Mouse (Mus musculus) regulatory T cell (primary cell): ENCODE measurements around the gene Cyp2s1.

Source experiments
- in situ Hi-C: fragments of 300-600 bp; cut with MboI, MseI; formaldehyde crosslinking; loops from one replicate; pipeline ENCODE4 v1.15.1; 2025; ENCODE audit warnings: high pct_unique_total_duplicates

The Cyp2s1 gene

DNA sequence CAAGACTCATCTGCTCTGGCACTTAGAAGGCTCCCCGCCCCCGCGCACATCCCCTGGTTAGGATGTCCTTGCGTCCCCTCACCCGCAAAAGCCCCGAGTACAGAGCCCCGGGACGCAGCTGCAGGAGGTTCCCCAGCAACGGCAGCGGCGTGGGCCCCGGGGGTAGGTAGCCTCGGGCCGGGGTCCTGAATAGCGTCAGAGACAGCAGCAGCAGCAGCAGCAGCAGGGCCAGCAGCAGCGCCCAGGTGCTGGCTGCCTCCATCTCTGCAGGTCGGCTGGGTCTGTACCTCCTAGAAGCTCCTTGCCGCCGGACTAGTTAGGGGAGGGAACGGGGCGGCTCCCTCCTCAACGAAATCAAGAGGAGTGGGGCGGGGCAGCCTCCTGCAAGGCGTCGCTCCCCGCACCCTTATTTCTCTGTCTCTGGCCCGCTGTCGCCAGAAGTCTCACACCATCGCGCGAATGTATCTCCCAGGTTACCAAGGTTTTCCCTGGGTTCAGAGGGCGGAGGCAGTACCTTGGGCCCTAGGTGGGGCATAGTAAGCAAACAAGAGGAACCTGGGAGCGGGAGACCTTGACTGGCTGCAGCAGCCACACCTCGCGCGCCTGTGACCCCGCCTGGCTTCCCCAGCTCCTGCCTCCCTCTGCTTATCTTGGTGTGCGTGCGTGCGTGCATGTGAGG is at the start of gene Cyp2s1:
TSS of gene Cyp2s1 (minus strand) at position 673 of the 679 bp plus-strand sequence.
- in situ Hi-C loops: no loop called here

DNA sequence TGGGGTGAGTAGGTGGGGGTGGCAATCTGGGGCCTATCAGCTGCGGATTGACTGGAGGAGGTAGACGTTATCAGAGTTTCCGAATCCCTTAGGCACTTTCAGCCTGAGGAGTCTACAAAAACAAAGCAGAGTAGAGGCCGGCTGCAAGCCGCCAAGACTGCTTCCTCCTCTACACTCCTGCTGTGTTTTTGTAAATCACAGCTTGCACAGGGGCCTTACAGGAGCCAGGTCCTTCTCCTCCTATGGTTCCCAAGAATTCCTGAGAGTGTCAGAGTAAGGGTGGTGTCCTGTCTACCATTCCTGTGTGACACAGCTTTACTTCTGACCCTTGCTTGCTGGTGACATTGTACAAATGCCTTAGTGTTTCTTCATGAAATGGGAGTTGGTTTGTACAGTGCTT is 48.1 kb upstream of the Cyp2s1 start:
- in situ Hi-C loops: loop anchor here (10.0 kb wide), 1 partner anchor 880 kb away; no protein-coding TSS in a partner anchor

DNA sequence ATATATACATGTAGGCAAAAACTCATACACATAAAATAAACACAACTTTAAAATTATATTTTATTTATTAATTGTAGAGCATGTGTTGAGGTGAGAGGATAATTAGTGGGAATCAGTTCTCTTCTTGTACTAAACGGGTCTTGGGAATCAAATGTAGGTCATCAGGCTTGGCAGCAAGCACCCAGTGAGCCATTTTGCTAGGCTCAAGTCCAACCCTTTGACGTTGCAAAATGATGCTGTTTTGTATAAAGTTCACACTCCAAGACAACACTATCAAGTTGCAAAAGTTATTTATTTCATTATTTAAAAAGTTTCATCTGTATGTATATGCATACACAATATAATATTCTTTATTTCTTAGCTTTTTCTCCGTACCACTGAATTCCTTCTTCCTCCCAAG is 47.0 kb upstream of the Cyp2s1 start:
- in situ Hi-C loops: loop anchor here (10.0 kb wide), 1 partner anchor 879 kb away; no protein-coding TSS in a partner anchor

DNA sequence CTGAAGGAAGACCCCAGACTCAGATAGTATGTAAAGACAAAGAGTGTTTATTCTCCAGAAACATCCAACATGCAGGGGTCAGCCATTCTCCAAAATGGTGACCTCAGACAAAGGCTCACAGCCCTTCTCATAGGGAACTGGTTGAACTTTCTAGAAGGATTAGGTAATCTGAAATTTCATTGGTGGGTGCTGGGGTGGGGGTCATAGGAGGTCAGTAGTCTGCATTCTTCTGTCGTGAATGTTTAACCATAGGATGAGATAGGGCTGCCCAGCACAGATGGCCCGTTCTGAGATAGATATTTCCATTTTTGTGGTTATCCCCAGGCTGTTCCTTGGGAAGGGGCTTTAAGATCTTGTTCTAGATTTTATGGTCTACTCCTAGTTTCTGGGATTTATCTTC is 45.7 kb upstream of the Cyp2s1 start:
- in situ Hi-C loops: loop anchor here (10.0 kb wide), 1 partner anchor 878 kb away; no protein-coding TSS in a partner anchor

DNA sequence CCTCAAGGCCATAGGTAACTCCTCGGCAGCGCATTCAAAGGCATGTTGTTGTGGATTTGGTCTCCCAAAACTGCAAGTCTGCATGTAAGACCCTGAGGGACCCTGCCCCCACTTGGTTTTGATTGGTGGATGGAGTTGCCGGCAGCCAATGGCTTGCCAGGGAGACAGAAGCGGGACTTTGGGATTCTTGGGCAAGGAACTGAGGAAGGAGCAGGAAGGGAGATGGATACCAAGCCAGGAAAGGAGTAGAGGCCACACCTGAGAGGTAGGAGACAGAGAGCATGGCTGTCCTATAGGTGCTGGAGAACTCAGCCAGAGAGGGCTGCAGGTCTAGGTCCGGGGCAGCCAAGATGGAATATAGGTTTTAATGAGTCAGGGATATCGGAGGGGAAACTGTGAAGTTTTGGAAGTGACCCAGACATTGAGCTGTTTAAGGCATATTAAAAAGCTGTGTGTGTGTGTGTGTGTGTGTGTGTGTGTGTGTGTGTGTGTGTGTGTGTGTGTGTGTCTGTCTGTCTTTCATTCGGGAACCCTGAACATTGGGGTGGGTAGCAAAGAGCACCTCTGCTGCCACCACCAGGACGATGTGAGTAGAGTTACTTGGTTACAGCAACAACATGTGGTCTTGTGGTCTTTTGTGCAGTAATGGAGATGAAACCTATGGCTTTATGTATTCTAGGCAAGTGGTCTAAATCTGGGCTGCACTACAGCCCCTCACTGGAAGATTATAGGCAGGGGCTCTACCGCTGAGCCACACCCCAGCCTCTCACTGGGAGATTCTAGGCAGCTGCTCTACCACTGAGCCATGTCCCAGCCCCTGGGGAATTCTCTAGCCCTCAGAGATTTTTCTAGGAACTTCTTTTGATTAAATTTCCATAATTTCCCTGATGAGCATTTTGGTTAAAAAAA is 43.5 kb upstream of the Cyp2s1 start:
- in situ Hi-C loops: loop anchor here (10.0 kb wide), 1 partner anchor 875 kb away; no protein-coding TSS in a partner anchor

DNA sequence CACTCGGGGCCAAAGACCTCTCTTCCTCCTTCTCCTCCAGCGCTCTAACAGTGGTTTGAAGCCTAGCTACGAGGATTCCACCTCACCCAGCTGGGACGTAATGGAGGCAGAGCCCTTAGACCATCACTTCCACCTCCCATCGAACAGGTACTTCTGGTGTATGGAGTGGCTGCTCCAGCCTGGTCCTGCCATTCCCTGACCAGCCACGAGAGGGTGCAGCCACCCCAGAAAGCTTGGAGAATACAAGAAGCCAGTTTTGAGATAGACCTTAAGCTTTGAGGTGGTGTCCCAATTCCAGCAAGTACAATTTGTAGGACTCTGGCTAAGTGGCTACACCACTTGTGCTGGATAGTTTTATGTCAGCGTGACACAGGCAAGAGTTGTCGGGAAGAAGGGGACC is 38.4 kb upstream of the Cyp2s1 start:
- in situ Hi-C loops: no loop called here

GRCm38 (mm10) chr7:25848444-25848812 is 31.7 kb upstream of the Cyp2s1 start:
- in situ Hi-C loops: no loop called here

- in situ Hi-C loops: no loop called here
Measured at GRCm38 (mm10) chr7:25847722-25848443, 31.2 kb upstream of the Cyp2s1 start.

GRCm38 (mm10) chr7:25844885-25845284 is 28.2 kb upstream of the Cyp2s1 start:
- in situ Hi-C loops: no loop called here

DNA sequence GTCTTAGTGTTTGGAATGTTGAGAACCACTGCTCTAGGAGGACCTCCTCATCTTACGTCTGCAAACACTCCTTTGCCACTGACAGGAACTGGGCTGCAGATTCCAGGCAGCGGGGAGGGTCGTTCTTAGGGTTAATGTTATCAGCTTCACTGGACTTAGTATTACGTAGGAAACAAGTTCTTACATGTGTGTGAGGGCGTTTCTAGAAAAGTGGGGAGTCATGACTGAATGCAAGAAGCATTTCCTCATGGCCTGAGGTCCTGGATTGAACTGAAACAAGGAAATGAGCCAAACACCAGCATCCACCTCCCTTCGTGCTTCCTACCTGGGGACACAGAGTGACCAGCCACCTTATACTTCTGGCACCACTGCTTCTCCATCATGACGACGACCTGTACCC is 27.7 kb upstream of the Cyp2s1 start:
- in situ Hi-C loops: no loop called here

- in situ Hi-C loops: no loop called here
Measured at GRCm38 (mm10) chr7:25843492-25843891, 26.8 kb upstream of the Cyp2s1 start.

DNA sequence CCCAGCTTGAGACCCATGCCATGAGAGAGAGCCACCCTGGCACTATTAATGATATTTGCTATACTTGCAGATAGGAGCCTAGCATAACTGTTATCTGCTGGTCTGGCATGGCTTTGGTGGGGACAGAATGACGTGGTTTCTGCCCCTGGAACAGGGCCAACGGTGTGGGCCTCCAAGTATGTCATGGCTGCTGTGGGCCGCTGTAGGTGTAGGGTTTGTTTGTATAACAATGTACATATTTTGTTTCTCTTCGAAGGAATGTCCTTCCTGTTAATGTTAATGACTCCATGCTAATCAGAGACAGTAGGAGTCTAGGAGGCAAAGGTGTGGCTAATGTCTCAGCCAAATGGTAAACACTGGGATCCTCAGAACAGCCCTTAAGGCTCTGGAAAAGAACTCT is 24.2 kb upstream of the Cyp2s1 start:
- in situ Hi-C loops: no loop called here

- in situ Hi-C loops: no loop called here
Measured at GRCm38 (mm10) chr7:25835188-25835891, 18.6 kb upstream of the Cyp2s1 start.

DNA sequence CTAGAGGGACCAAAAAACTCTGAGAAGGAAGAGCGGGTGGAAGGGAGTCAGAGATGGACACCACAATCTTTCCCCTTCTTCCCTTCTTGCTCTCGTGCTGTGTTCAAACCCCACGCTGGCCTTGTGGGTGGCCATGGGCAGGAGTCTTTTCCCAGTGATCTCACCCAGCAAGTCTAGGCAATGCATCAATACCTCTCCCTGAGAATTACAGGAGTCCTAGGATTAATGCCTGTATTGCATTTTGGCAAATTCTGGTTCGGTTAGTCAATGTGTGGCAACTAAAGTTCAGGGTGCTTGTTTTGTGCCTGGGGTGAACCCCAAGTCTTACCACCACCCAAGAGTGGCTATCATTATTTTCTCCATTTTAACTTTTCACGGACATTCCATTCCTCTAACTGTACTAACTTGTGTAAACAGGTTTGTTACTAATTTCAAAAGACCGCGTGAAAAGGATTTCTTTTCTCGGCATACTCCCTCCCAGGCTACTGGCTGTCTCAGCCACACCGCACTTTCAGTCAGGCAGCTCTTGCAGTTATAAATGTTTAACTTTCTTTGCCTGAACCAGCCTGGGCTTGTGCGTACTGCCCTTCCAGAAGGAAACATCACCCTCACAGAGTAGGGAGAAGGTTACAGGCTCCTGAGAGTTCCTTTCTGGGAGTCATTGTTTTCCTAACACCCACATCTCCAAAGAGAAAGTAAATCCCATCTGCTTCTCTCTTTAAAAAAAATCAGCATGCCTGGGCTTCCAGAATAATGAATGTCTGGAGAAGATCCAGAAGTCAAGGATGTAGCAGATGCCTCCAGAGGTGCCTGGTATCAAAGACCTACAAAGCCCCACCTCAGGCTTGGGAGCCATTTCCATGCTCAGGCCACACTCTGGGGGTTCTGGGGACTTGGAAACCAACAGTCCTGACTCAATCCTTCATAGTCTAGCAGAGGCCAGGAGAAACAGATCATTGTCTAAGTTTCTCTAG is 15.1 kb upstream of the Cyp2s1 start:
- in situ Hi-C loops: no loop called here

DNA sequence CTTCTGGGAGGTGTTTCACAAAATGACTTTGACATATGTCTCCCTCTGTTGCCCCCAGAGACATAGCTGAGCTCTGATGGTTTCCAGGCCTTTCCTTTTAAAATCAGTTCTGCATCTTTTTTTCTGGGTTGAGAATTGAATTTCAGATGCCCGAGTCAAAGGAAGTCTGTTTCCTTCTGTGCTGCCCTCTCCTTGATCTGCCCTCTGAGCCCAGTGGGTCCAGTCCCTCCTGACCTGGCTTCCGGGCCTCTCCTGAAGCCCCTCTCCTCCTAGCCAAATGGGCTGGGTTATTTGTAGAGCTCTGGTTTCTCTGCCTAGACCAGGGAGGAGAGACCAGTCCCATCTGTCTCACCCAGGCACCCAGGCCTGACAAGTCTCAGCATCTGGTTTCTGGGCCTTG is 13.5 kb upstream of the Cyp2s1 start:
- in situ Hi-C loops: no loop called here

DNA sequence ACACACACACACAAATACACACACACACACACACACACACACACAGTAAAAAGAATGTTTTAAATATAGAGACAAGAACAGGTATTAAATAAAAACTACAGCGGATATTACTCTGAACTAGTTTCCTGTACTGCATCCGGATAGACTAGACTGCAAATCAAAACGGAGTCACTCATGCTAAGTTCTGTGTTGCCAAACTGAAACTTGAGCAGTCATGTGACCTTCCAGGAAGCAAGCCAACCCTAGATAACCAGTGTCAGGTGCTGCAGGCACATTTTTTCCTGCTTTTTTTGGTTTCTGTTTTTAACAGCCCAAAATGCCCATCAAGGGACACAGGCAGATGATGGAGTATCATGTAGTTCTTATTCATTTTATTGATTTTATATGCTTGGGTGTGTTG is 10.5 kb upstream of the Cyp2s1 start:
- in situ Hi-C loops: no loop called here

- in situ Hi-C loops: no loop called here
Measured at GRCm38 (mm10) chr7:25826029-25826428, 9.3 kb upstream of the Cyp2s1 start.

GRCm38 (mm10) chr7:25825043-25825442 is 8.3 kb upstream of the Cyp2s1 start:
- in situ Hi-C loops: no loop called here

- in situ Hi-C loops: no loop called here
Measured at GRCm38 (mm10) chr7:25815571-25815970, 1.1 kb downstream of the Cyp2s1 start.

DNA sequence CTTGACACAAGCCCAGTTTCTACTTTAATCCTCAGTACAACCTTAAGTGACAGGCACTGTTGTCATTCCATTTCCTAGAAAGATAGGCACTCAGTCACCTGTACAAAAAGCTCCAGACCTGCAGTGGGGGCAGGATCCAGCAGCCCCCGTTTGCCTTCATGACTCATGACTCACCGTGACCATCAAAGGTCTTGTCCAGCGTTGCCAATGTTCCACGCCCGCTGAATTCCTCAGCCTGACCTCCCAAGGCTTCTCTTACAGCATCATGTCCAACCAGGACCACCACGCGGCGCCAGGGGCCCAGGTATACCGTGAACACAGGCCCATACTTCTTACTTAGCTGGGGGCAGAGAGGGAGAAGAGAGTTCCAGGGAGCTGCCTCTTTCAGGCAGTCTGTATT is 2.0 kb downstream of the Cyp2s1 start:
- in situ Hi-C loops: no loop called here
